Mouse (Mus musculus) forebrain, embryonic 15.5 days (tissue): ENCODE results near the gene Ccdc57. TPM values are rescaled to one million over a fixed set of nuclear protein-coding genes. Genes with fewer than 3 reads are reported as not detected.
A peak's percentile ranks its signal among the peaks of the same experiment; 100 is the strongest.
"Not testable (repeated sequence)": the region's sequence is repeated elsewhere in the genome, so short reads cannot be mapped to it uniquely, and the experiment has no call there.

ENCODE experiments used
- ATAC-seq: fragments of 200-750 bp; cut with Nextera tagmentation; replicated peaks from 2 replicates; pipeline ENCODE4 v1.8.0; 2017; ENCODE audit warnings: mild to moderate bottlenecking, moderate TSS enrichment, moderate library complexity
- H3K27ac ChIP-seq: fragments of 300-500 bp; sonication (generic); replicated peaks from 2 replicates; pipeline ENCODE4 v1.5.1; 2015; ENCODE audit warnings: mild to moderate bottlenecking, inconsistent platforms
- H3K27me3 ChIP-seq: fragments of 300-500 bp; sonication (generic); 2 replicates; pipeline ENCODE4 v1.6.1; 2015; ENCODE audit warnings: inconsistent platforms
- H3K36me3 ChIP-seq: fragments of 300-500 bp; sonication (generic); 2 replicates; pipeline ENCODE4 v1.6.1; 2015; ENCODE audit warnings: mild to moderate bottlenecking, inconsistent platforms
- H3K4me1 ChIP-seq: fragments of 300-500 bp; sonication (generic); 2 replicates; pipeline ENCODE4 v1.6.1; 2015; ENCODE audit warnings: inconsistent platforms
- H3K4me2 ChIP-seq: fragments of 300-500 bp; sonication (generic); replicated peaks from 2 replicates; pipeline ENCODE4 v1.6.1; 2015; ENCODE audit warnings: mild to moderate bottlenecking, inconsistent platforms
- H3K4me3 ChIP-seq: fragments of 300-500 bp; sonication (generic); 2 replicates; pipeline ENCODE4 v1.5.1; 2015; ENCODE audit warnings: mild to moderate bottlenecking, inconsistent platforms
- H3K9ac ChIP-seq: fragments of 300-500 bp; sonication (generic); replicated peaks from 2 replicates; pipeline ENCODE4 v1.6.1; 2015; ENCODE audit warnings: mild to moderate bottlenecking, inconsistent platforms
- H3K9me3 ChIP-seq: fragments of 300-500 bp; sonication (generic); 2 replicates; pipeline ENCODE4 v1.6.1; 2016; ENCODE audit warnings: inconsistent platforms
- WGBS: fragments of 180-500 bp; shearing (Covaris S2); methylation state at CpG from one replicate; pipeline ENCODE4 v1.1.7; 2015; ENCODE audit warnings: mixed read lengths; 5-methylcytosine and 5-hydroxymethylcytosine counted together
- polyA plus RNA-seq: library from polyadenylated mRNA; unstranded; fragments of >200 nt; fragmentation: Nextera tagmentation; extraction: Ambion mirVana; gene quantifications from 2 replicates; pipeline ENCODE4 v1.2.1, GENCODE M21; 2015

The Ccdc57 gene
- polyA plus RNA-seq, 1 experiment from 2014 or later, result 7.0 TPM

DNA sequence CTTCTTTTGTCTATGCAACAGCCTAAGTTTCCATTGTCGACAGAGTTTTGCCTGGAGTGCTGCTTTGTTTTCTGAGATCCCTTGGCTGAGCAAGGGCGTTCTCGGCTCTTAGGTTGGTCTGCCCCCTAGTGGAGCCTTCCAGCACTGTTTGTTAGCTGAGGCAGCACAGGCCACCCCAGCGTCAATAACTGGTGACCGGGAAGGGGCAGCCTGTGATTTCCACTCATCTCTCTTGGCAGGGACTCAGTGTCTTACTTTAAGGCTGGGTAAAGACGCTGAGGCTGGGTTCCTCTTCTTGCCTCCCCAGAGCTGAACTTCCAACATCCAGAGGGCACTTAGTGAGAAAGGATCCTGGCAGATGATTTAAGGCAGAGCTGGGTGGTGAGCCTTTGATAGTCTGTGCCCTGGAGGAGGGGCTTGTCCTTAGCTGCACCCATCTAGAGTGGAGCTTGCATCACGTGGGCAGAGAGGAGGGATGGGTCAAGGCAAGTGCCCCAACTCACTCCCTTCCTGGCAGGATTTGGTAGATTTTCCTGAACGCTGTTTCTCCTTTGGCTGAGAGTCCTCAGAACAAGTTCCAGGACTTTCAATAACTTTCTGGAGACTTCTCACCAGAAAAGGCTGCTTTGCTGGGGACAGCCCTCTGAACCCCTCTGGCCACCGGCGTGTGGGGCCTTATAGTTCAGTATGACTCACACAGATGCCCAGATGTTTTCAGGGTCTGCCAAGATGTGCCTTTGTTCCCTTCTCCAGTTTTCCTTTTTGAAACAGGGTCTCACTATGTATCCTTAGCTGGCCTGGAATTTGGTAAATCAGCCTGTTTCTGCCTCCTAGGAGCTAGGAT, 132.4 kb downstream of the Ccdc57 start:
- peak overlapping the region; percentile 11; the same call in 1 of the 2 replicates for H3K9ac ChIP-seq
- no peak overlapping the region for H3K4me3 ChIP-seq
- 11% methylated on average over 10 of the region's 10 CpGs for whole genome bisulfite sequencing
- peak overlapping the region; percentile 25; the same call in 1 of the 2 replicates for H3K27ac ChIP-seq
- ATAC-seq, result peak; percentile 49; the same call in 1 of the 2 replicates
- no peaks in the 10 kb centered on the region for H3K27me3 ChIP-seq
- no peak overlapping the region for H3K4me2 ChIP-seq
- no peaks in the 10 kb centered on the region for H3K9me3 ChIP-seq
- H3K4me1 ChIP-seq, result peaks cover 18% of the 10 kb centered on the region
- peaks cover 5% of the 10 kb centered on the region for H3K36me3 ChIP-seq

DNA sequence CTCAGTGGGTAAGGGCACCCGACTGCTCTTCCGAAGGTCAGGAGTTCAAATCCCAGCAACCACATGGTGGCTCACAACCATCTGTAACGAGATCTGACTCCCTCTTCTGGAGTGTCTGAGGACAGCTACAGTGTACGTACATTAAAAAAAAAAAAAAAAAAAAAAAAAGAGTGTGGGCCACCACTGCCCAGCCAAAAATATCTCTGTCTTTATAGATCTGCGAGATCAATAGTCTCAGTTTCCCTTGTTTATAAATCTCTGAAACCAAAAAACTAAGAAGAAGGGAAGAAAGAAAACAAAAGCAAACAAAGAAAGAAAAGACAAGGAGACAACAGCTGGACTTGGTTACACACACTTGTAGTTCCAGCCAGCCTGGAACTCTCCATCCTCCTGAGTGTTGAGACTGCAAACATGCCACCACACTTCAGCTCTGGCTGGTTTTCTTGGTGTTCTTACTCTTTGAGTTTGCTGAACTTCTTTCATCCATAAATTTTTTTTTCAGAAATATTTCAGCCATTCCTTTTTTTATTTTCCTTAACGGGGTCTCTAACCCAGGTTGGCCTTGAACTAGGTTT, 133.3 kb downstream of the Ccdc57 start:
- peaks cover 25% of the 10 kb centered on the region for H3K4me1 ChIP-seq
- WGBS, result 70% methylated on average over 6 of the region's 6 CpGs
- ATAC-seq, result no peak
- no peaks in the 10 kb centered on the region for H3K36me3 ChIP-seq
- no peaks in the 10 kb centered on the region for H3K9me3 ChIP-seq
- no peak overlapping the region for H3K4me3 ChIP-seq
- H3K9ac ChIP-seq, result no peak overlapping the region
- no peak overlapping the region for H3K4me2 ChIP-seq
- no peaks in the 10 kb centered on the region for H3K27me3 ChIP-seq
- H3K27ac ChIP-seq, result peak overlapping the region; percentile 25; the same call in 1 of the 2 replicates

DNA sequence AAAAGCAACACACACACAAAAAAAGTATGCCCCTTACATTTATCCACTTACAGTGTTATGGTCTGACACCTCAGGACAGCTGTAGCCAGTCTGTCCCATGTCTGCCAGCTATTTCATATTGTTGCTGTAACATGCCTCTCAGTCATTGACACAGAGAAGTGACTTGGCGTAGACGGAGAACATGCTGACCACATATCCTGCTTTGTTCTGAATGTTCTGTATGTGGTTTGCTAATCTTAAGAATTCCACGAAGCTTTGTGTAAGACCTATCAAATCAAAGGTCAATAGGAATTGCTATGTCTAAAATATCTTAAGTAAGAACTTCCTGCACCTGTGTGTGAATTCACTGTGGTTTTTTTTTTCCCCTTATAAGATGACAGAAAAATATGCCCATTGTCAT, 134.4 kb downstream of the Ccdc57 start:
- Histone ChIP-seq H3K27me3 (no peaks in the 10 kb centered on the region), H3K4me2 (no peak overlapping the region), H3K27ac (no peak overlapping the region), H3K4me1 (peaks cover 25% of the 10 kb centered on the region), H3K36me3 (peaks cover 9% of the 10 kb centered on the region; the same call in 1 of the 2 replicates), H3K9ac (no peak overlapping the region), H3K9me3 (no peaks in the 10 kb centered on the region), H3K4me3 (no peak overlapping the region)
- WGBS, result 92% methylated on average over 3 of the region's 3 CpGs
- ATAC-seq, result no peak

DNA sequence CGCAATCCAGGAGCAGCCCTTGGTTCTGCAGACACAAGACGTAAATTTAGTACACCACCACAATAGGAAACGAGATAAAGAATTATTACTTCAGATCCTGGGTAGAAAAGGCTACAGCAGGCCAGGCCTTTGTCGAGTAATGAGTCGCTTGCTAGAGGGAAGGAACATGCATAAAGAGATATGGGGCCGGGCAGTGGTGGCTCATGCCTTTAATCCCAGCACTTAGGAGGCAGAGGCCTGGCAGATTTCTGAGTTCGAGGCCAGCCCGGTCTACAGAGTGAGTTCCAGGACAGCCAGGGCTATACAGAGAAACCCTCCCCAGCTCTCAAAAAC, 136.1 kb downstream of the Ccdc57 start:
- H3K4me1 ChIP-seq, result peaks cover 25% of the 10 kb centered on the region
- H3K9ac ChIP-seq, result peak overlapping the region; percentile 41; the same call in 1 of the 2 replicates
- ATAC-seq, result no peak
- no peaks in the 10 kb centered on the region for H3K27me3 ChIP-seq
- H3K4me2 ChIP-seq, result peak overlapping the region; percentile 44
- 21% methylated on average over 8 of the region's 8 CpGs for WGBS
- peak overlapping the region; percentile 87 for H3K4me3 ChIP-seq
- H3K36me3 ChIP-seq, result peaks cover 25% of the 10 kb centered on the region
- no peaks in the 10 kb centered on the region for H3K9me3 ChIP-seq
- H3K27ac ChIP-seq, result peak overlapping the region; percentile 88

DNA sequence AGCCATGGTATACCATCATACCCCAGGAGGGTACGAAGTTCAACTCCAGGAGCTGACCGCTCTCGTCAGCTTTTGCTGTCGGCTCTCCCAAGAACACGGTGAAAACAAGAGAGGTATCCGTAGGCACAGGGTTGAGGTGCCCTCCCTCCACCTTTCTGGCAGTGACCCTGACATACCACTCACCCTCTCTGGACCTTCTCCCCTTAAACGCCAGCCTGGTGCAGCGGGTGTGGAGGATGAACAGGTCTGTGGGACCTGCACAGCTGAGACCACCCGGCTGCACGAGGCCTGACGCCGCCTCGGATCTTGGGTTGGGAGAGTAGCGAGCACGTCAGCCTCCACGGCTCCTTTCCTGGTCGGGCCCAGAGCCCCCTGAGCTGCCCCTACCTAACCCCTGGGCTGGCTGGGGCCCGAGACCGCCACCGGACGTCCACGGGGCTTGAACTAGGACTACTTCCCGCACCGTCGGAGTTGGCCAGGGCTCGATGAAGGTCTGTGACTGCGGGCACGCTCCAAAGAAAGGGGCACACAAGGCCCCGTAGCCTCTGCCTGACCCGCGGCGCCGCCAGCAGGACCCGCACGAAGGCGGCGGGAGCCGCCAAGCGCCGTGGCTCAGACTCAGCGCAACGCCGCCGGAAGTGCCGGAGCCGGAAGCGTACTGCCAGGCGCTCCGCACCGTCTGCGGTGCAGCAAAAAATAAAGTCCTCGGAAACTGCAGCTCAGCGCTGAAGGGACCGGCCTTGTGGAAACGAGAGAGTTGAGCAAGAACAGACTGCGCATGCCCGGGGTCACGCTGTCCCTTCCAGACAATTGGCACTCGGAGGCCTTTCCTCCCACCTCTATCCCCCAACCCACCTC, 136.7 kb downstream of the Ccdc57 start, which contains the start of gene Dus1l:
Dus1l (minus strand) TSS at position 648 of the 858 bp plus-strand sequence.
- ATAC-seq, result peak; percentile 90
- Histone ChIP-seq H3K27me3 (no peaks in the 10 kb centered on the region), H3K4me3 (peak within 1 kb of the TSS; percentile 87), H3K27ac (peak within 1 kb of the TSS; percentile 88), H3K9ac (peak within 1 kb of the TSS; percentile 93), H3K4me2 (peak within 1 kb of the TSS; percentile 95), H3K36me3 (peaks cover 29% of the 10 kb centered on the region), H3K4me1 (peaks cover 25% of the 10 kb centered on the region), H3K9me3 (no peaks in the 10 kb centered on the region)
- WGBS, result 2% methylated on average over 59 of the region's 59 CpGs

DNA sequence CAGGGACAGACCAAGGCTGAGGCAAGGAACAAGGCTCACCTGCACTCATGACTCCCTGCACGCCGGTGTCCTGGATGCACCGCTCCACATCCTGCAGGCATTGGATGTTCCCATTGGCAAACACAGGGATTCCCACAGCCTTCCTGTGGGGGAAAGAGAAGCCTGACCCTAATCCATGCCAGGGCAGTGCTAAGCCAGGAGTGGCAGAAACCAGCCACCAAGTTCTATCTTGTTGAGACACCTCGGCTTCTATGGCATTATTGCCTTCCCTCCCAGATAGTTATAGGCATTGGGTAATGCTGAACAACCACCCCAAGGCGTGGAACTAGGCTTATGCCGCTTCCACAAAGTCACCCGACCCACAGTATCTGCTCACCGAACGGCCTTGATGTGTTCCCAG, 140.0 kb downstream of the Ccdc57 start:
- H3K36me3 ChIP-seq, result peaks cover 59% of the 10 kb centered on the region
- no peaks in the 10 kb centered on the region for H3K27me3 ChIP-seq
- no peak overlapping the region for H3K4me2 ChIP-seq
- H3K4me1 ChIP-seq, result peaks cover 19% of the 10 kb centered on the region
- no peak for ATAC-seq
- H3K9ac ChIP-seq, result no peak overlapping the region
- H3K9me3 ChIP-seq, result no peaks in the 10 kb centered on the region
- no peak overlapping the region for H3K27ac ChIP-seq
- 97% methylated on average over 9 of the region's 9 CpGs for whole genome bisulfite sequencing
- no peak overlapping the region for H3K4me3 ChIP-seq

DNA sequence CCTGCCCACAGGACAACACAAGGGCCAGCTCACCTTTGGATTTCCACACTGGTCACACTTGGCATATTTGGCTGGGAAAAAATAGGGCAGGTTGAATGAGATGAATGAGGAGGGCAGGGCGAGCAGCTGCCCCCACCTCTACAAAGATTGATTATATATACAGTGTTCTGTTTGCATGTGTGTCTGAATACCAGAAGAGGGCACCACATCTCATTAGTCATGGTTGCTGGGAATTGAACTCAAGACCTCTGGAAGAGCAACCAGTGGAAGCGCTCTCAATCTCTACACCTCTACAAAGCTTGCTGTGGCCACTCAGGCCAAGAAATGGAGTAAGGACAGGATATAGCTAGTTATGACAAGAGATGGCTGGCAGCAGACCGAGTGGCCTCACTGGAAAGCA, 142.9 kb downstream of the Ccdc57 start:
- no peak for ATAC-seq
- Histone ChIP-seq H3K27me3 (no peaks in the 10 kb centered on the region), H3K9me3 (no peaks in the 10 kb centered on the region), H3K27ac (no peak overlapping the region), H3K36me3 (peaks cover 73% of the 10 kb centered on the region), H3K9ac (no peak overlapping the region), H3K4me2 (no peak overlapping the region), H3K4me3 (no peak overlapping the region), H3K4me1 (peaks cover 15% of the 10 kb centered on the region)
- 82% methylated on average over 3 of the region's 3 CpGs for WGBS

DNA sequence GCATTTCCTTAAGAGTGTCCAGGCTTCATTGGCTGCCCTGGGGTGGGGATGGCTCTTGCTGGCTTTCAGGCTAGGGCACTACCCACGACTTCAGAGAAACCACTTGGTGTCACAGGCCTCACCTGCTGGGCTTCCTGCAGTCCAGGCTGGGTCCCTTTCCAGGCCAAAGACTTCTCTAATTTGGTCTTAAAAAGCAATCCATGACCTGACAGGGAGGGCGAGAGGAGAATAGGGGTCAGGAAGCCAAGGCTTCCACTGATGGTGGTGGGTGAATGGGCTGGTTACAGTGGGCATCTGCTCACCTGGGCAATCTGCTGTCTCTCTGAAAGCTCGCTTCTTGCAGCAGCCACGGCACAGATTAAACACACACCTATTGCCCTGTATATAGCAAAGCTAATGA, 143.3 kb downstream of the Ccdc57 start:
- H3K9ac ChIP-seq, result no peak overlapping the region
- no peak overlapping the region for H3K4me3 ChIP-seq
- H3K36me3 ChIP-seq, result peaks cover 73% of the 10 kb centered on the region
- WGBS, result 89% methylated on average over 4 of the region's 4 CpGs
- no peak overlapping the region for H3K4me2 ChIP-seq
- H3K9me3 ChIP-seq, result no peaks in the 10 kb centered on the region
- no peak for ATAC-seq
- peaks cover 16% of the 10 kb centered on the region for H3K4me1 ChIP-seq
- no peak overlapping the region for H3K27ac ChIP-seq
- H3K27me3 ChIP-seq, result no peaks in the 10 kb centered on the region

DNA sequence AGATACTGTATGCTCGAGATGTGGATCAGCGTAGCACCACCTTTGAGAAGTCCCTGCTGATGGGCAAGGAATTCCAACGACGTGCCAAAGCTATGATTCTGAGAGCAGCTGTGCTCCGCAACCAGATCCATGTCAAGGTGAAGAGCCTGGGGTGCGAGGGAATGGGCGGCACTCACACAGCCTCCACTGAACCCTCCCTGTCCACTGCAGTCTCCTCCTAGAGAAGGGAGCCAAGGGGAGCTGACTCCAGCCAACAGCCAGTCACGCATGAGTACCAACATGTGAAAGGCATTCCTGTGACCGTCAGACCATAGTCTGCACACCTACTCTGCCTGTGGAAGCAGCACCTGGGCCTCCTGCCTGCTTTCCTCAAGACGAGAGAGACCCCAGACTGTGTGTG, 144.2 kb downstream of the Ccdc57 start:
- H3K27ac ChIP-seq, H3K9ac ChIP-seq, ATAC-seq, H3K4me2 ChIP-seq, H3K4me3 ChIP-seq, H3K9me3 ChIP-seq, H3K27me3 ChIP-seq: not testable (repeated sequence)
- H3K36me3 ChIP-seq, result peaks cover 67% of the 10 kb centered on the region
- H3K4me1 ChIP-seq, result peaks cover 18% of the 10 kb centered on the region
- WGBS, result 91% methylated on average over 10 of the region's 10 CpGs

DNA sequence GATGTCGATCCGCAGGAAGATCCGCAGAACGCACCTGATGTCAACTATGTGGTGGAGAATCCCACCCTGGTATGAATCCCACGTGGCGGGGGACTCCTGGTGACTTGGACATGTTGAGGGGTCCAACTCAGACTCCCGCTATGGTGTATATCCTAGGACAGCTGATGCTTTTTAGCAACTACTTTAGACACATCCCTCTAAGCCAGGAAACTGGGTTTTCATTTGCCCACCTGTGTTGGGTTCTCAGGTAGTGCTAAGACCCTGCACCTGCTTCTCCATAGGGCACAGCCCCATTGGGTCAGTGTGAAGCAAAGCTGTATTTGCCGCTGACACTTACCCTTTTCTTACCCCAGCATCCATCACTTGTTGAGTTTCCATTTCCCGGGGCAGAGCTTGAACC, 147.5 kb downstream of the Ccdc57 start:
- 35% methylated on average over 9 of the region's 9 CpGs for WGBS
- H3K9me3 ChIP-seq, result no peaks in the 10 kb centered on the region
- H3K9ac ChIP-seq, result peak overlapping the region; percentile 81

DNA sequence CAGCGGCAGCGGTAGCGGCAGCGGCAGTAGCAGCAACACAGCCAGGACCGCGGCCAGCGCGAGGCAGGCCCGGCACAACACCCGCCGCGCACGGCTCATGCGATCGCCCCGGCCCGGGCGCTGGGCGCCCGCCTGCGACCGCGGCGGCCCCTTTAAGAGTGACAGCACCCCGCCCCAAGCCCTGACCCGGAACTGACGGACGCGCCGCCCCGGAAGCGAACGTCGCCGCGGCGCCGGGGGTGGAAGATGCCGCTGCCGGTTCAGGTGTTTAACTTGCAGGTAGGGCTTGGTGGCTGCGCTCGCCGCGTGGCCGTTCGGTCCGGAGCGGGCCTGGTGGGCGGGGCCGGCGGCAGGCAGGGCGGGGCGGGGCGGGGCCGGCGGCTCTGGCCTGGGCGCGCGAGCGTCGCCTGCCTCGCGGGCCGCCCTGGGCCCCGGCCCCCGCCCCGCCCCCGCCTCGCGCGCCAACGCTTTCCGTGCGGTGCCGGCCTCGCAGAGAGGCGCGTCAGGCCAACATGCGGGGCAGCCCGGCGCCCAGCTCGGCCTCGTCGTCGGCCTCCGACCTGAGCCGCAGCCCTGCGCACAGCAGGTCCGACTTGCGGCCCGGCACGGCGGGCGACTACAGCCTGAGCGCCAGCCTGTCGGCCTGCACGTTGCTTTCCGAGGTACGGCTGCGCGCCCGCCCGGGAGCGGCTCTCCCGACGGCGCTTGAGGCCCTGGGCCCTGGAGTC, 148.4 kb downstream of the Ccdc57 start, which contains the start of the genes Rfng and Gps1:
Rfng (minus strand) TSS at position 144 of the 728 bp plus-strand sequence.
Gps1 (plus strand) TSS at position 209 of the 728 bp plus-strand sequence.
- Histone ChIP-seq H3K9ac (peak within 1 kb of the TSS; percentile 81), H3K4me2 (peak within 1 kb of the TSS; percentile 87), H3K36me3 (peaks cover 47% of the 10 kb centered on the region), H3K4me3 (peak within 1 kb of the TSS; percentile 72), H3K27ac (peak within 1 kb of the TSS; percentile 65), H3K4me1 (peaks cover 32% of the 10 kb centered on the region), H3K27me3 (no peaks in the 10 kb centered on the region), H3K9me3 (no peaks in the 10 kb centered on the region)
- ATAC-seq, result peak; percentile 86
- under 1% methylated on average over 83 of the region's 107 CpGs for WGBS

More for the DNA sequence above, 147.5 kb downstream of the Ccdc57 start:
- Histone ChIP-seq H3K4me1 (peaks cover 32% of the 10 kb centered on the region), H3K36me3 (peaks cover 49% of the 10 kb centered on the region), H3K4me2 (peak overlapping the region; percentile 87), H3K27me3 (no peaks in the 10 kb centered on the region), H3K27ac (no peak overlapping the region), H3K4me3 (peak overlapping the region; percentile 72)
- ATAC-seq, result no peak
